Mouse (Mus musculus): ENCODE measurements around the gene Llcfc1.

The Llcfc1 gene

DNA sequence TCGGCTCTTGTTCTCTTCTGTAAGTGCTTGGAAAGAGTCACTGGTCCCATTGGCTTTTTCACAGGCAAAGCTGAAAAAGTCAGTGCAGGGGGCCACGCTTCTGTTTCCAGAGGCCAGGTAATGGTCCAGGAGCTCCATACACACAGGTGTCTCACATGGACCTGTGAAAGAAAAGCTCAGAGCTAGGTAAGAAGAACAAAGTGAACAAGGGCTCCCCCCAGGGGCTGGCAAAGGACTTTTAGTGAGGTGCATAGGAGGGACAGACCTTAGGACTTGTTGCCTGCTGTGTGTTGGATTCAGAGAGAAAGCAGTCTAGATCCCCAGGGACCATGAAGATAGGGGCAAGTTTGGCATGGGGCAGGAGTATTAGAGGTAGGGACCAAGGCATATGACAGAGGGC lies 18.7 kb downstream of the Llcfc1 start:
- DNase-seq (ENCODE audit: low read depth, low spot score), result peak; percentile 13

DNA sequence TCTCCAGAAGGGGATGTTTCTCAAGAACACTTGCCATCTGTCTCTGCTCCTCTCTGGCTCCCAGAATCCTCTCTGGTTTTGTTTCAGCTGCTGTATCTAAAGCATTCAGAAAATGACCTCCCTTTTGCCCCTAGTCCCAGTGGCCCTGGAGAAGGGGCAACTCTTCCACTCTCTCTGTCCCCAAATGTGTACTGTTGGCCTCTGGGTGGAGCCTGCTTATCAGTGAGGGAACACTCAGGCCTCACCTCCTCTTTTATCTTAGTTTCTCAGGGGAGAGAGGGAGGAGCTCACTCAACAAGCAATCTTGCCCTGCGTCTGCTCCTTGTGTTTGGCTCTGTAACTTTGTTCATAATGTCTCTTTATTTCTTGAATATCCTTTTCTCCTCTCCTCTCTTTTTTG lies 19.9 kb downstream of the Llcfc1 start, which contains the start of gene Kel:
Gene Kel, minus strand, starts transcription at position 217 of the 400 bp plus-strand sequence.
- no peak for DNase-seq (ENCODE audit: low read depth, low spot score)

DNA sequence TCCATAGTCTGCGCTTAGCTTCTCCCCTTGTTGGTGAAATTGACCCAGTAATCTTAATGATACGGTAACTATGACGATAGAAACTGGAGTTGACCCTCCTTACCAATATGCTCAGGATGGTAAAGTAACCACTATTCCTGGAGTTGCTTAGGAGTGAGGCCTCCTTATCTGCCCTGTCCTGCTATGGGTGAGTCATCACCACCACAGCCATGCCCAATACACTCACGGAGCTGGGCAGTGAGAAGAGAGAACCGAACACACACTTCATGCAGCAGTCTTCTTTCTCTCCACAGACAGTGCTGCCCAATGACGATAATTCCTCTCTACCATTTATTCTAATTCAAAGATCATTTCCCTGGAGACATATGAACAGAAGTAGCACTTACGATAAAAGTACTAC lies 22.0 kb downstream of the Llcfc1 start:
- no peak for DNase-seq (ENCODE audit: low read depth, low spot score)

DNA sequence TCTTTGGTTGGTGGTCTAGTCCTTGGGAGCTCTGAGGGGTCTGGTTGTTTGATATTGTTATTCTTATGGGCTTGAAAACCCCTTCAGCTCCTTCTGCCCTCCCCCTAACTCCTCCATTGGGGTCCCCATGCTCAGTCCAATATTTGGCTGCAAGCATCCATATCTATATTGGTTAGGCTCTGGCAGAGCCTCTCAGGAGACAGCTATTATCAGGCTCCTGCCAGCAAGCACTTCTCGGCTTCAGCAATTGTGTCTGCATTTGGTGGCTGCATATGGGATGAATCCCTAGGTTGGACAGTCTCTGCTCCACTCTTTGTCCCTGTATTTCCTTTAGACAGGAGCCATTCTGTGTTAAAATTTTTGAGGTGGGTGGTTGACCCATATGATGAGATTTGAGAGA lies 26.1 kb downstream of the Llcfc1 start:
- no peak for DNase-seq (ENCODE audit: low read depth, low spot score)

DNA sequence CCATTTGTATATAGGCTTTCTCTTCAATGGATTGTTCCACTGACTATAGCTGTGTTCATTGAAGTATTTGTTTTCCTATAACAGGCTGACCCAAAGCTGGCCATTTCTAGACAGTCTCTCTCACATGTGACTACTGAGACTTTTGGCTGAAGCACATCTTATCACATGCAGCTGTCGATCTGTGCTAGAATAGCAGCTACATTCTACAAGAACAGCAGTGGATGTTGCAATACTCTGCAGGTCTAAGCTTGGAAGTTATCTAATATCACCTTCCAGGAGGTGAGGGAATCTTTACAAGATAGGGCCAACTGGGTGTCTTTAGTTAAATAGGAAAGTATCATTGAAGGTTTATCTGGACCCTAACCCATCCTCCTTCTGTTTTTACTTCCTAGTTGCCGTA lies 37.2 kb downstream of the Llcfc1 start:
- no peak for DNase-seq (ENCODE audit: low read depth, low spot score)

DNA sequence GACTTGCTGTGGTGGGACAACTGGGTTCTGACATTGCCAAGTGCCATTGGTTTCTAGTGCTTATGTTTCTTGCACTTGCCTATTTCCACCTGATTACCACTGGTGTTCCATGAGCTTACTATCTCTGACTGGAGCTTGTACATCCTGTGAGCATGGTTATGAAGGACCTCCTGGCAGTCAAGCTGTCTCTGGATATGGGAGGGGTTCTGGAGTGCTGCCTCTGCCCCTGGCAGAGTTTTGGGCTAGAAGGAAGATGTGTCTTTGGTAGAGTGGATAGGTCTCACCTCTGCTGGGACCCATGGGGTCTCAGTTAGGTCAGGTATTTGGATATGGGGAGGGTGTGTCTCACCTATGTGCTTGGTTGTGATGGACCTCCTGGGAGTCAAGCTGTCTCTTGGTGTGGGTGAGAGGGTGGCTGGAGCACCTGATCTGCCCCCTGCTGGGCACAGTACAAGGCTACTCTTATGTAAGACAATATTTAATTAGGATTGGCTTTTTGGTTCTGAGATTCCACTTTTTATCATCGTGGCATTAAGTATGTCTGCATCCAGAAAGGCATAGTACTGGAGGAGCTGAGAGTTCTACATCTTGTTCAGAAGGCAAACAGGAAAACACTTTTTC lies 43.9 kb downstream of the Llcfc1 start:
- DNase-seq (ENCODE audit: low read depth, low spot score), result no peak

DNA sequence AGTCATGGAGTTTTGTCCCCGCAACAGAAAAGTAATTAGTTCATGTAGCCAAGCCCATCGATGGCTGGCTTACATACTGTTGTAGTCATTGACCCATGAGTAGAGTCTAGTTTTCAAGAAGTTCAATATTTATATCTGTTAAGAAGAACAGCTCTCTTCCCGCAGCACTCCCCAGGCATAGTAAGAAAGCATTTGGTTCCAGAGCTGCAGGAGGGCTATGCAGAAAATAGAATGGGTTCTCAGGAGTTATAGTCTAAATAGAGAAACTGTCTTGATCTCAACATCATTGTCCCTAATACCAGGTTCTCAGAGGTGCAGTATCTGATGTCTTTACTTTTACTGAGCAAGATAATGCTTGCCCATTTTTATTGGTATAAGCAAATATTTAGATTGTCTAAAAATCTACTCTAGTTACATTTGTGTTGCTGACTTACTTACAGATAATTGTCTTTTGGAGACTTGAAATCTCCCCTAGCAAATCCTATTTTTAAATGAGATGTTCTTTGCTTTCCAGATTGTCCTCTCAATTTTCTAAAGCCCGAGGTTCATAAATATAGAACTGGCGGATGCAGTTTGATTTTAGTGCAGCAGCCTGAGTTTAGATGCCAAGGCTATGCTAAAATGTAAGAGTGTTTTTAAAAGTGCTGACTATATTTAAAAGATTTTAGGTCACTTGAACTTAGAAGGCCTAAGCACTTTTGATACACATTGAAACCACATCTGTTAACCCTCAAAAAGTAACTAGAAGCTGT lies 50.7 kb downstream of the Llcfc1 start:
- no peak for DNase-seq (ENCODE audit: low read depth, low spot score)

Measured in R1 (cell line).